Mouse (Mus musculus): ENCODE measurements around the gene Mapkap1.

DNA sequence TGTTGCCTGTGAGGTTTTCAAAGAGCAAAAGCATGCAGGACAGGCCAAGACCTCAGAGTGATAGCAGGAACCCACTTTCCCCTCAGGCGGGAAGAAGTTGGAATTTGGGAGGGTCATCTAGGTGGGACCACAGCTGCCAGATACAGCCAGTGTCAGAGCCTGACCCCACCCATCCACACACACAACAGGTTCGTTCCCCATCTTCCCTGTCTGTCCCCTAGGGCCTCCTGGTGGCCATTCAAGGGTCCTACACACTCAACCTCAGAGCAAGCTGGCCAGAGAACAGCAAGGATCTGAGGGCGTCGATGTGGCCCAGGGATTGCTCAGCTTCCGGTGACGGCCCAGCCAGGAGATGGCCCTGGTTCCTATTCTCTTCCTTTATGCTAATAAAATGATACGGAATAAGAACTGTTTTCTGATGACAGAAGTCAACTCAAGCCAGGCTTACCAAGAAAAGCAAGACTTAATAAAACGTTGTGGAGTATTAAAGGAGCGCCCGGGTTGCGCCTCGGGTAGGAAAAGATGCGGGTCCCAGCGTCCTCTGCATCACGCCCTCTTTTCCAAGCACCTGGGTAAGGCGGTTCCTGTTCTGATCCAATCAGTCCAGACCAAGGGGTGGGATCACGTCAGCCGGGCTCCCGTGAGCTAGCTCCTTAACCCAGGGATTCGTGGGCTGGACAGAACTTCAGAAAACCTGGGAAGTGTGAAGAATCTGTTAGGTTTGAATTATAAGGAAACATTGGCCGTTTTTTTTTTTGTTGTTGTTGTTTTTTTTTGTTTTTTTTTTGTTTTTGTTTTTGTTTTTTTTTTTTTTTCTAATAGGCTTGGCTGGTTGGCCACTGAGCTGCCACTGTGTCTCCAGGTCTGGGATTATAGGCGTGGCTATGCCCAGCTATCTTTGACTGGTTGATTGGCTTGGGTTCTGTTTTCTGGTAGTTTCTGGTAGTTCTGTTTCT lies 238.3 kb downstream of the Mapkap1 start:
- TF ChIP-seq CTCF (IDR thresholded peaks at IDR 0.05) = peak; percentile 80
- TF ChIP-seq EP300 (IDR thresholded peaks at IDR 0.05) = no peak

Data from lung, postnatal 0 days (tissue).